Mouse (Mus musculus): ENCODE measurements around the gene Ube2n. TPM values are rescaled to one million over a fixed set of nuclear protein-coding genes. Genes with fewer than 3 reads are reported as not detected.

The Ube2n gene
- polyA plus RNA-seq, 1 experiment from 2014 or later, result 167 TPM

- no peak overlapping the region for H3K4me3 ChIP-seq (ENCODE audit: low read depth, low read length)
- 85% methylated on average over 11 of the region's 11 CpGs for WGBS
- no peak overlapping the region for H3K4me2 ChIP-seq (replicated peaks; ENCODE audit: low read depth)
- no peak overlapping the region for H3K9ac ChIP-seq (ENCODE audit: low read depth, low read length)
- no peaks in the 10 kb centered on the region for H3K9me3 ChIP-seq (ENCODE audit: control insufficient read depth)
- ATAC-seq, result no peak
- H3K27ac ChIP-seq (ENCODE audit: low read depth, low read length), result no peak overlapping the region
- H3K27me3 ChIP-seq (replicated peaks; ENCODE audit: control insufficient read depth, insufficient read depth, low read length), result no peaks in the 10 kb centered on the region
- peaks cover 1% of the 10 kb centered on the region; the same call in 1 of the 2 replicates for H3K36me3 ChIP-seq (ENCODE audit: control insufficient read depth, insufficient read depth)
- H3K4me1 ChIP-seq (replicated peaks; ENCODE audit: control insufficient read depth, insufficient read depth, low read length), result no peaks in the 10 kb centered on the region
- no peak for TF ChIP-seq CTCF (IDR thresholded peaks at IDR 0.05; ENCODE audit: low read depth)
Observed at GRCm38 (mm10) chr10:95477516-95477915, 37.4 kb upstream of the Ube2n start.

- H3K4me1 ChIP-seq (replicated peaks; ENCODE audit: control insufficient read depth, insufficient read depth, low read length), result no peaks in the 10 kb centered on the region
- WGBS, result 71% methylated on average over 2 of the region's 2 CpGs
- no peak for ATAC-seq
- TF ChIP-seq CTCF (IDR thresholded peaks at IDR 0.05; ENCODE audit: low read depth), result peak; percentile 70
- H3K4me2 ChIP-seq (replicated peaks; ENCODE audit: low read depth), result no peak overlapping the region
- H3K9me3 ChIP-seq (ENCODE audit: control insufficient read depth), result no peaks in the 10 kb centered on the region
- no peak overlapping the region for H3K4me3 ChIP-seq (ENCODE audit: low read depth, low read length)
- no peak overlapping the region for H3K27ac ChIP-seq (ENCODE audit: low read depth, low read length)
- no peak overlapping the region for H3K9ac ChIP-seq (ENCODE audit: low read depth, low read length)
- peaks cover 89% of the 10 kb centered on the region for H3K36me3 ChIP-seq (ENCODE audit: control insufficient read depth, insufficient read depth)
- no peaks in the 10 kb centered on the region for H3K27me3 ChIP-seq (replicated peaks; ENCODE audit: control insufficient read depth, insufficient read depth, low read length)
Observed at GRCm38 (mm10) chr10:95489653-95490052, 25.3 kb upstream of the Ube2n start.

GRCm38 (mm10) chr10:95494268-95494667 lies 20.7 kb upstream of the Ube2n start:
- TF ChIP-seq CTCF (IDR thresholded peaks at IDR 0.05; ENCODE audit: low read depth), result no peak
- ATAC-seq, result no peak
- no peak overlapping the region for H3K27ac ChIP-seq (ENCODE audit: low read depth, low read length)
- peaks cover 71% of the 10 kb centered on the region for H3K36me3 ChIP-seq (ENCODE audit: control insufficient read depth, insufficient read depth)
- H3K4me2 ChIP-seq (replicated peaks; ENCODE audit: low read depth), result no peak overlapping the region
- H3K9me3 ChIP-seq (ENCODE audit: control insufficient read depth), result no peaks in the 10 kb centered on the region
- no peak overlapping the region for H3K4me3 ChIP-seq (ENCODE audit: low read depth, low read length)
- WGBS, result 93% methylated on average over 5 of the region's 5 CpGs
- H3K9ac ChIP-seq (ENCODE audit: low read depth, low read length), result no peak overlapping the region
- H3K4me1 ChIP-seq (replicated peaks; ENCODE audit: control insufficient read depth, insufficient read depth, low read length), result no peaks in the 10 kb centered on the region
- no peaks in the 10 kb centered on the region for H3K27me3 ChIP-seq (replicated peaks; ENCODE audit: control insufficient read depth, insufficient read depth, low read length)

- no peaks in the 10 kb centered on the region for H3K9me3 ChIP-seq (ENCODE audit: control insufficient read depth)
- peaks cover 9% of the 10 kb centered on the region; the same call in 1 of the 2 replicates for H3K36me3 ChIP-seq (ENCODE audit: control insufficient read depth, insufficient read depth)
- H3K27ac ChIP-seq (ENCODE audit: low read depth, low read length), result peak overlapping the region; percentile 60; the same call in 1 of the 2 replicates
- ATAC-seq, result no peak
- no peaks in the 10 kb centered on the region; the same call in 1 of the 2 replicates for H3K4me1 ChIP-seq (replicated peaks; ENCODE audit: control insufficient read depth, insufficient read depth, low read length)
- H3K4me2 ChIP-seq (replicated peaks; ENCODE audit: low read depth), result peak overlapping the region; percentile 59
- no peaks in the 10 kb centered on the region for H3K27me3 ChIP-seq (replicated peaks; ENCODE audit: control insufficient read depth, insufficient read depth, low read length)
- peak overlapping the region; percentile 63 for H3K4me3 ChIP-seq (ENCODE audit: low read depth, low read length)
- peak overlapping the region; percentile 48 for H3K9ac ChIP-seq (ENCODE audit: low read depth, low read length)
- TF ChIP-seq CTCF (IDR thresholded peaks at IDR 0.05; ENCODE audit: low read depth), result no peak
- WGBS, result 2% methylated on average over 7 of the region's 7 CpGs
Observed at GRCm38 (mm10) chr10:95501033-95501432, 13.9 kb upstream of the Ube2n start.

- Histone ChIP-seq H3K4me3 (ENCODE audit: low read depth, low read length) (peak within 1 kb of the TSS; percentile 63), H3K4me2 (replicated peaks; ENCODE audit: low read depth) (peak within 1 kb of the TSS; percentile 59), H3K27ac (ENCODE audit: low read depth, low read length) (peak within 1 kb of the TSS; percentile 60), H3K36me3 (ENCODE audit: control insufficient read depth, insufficient read depth) (peaks cover 8% of the 10 kb centered on the region; the same call in 1 of the 2 replicates), H3K4me1 (replicated peaks; ENCODE audit: control insufficient read depth, insufficient read depth, low read length) (no peaks in the 10 kb centered on the region; the same call in 1 of the 2 replicates), H3K9me3 (ENCODE audit: control insufficient read depth) (no peaks in the 10 kb centered on the region), H3K9ac (ENCODE audit: low read depth, low read length) (peak within 1 kb of the TSS; percentile 48), H3K27me3 (replicated peaks; ENCODE audit: control insufficient read depth, insufficient read depth, low read length) (no peaks in the 10 kb centered on the region)
- under 1% methylated on average over 35 of the region's 35 CpGs for WGBS
- no peak for TF ChIP-seq CTCF (IDR thresholded peaks at IDR 0.05; ENCODE audit: low read depth)
- ATAC-seq, result peak; percentile 87
Observed at GRCm38 (mm10) chr10:95501463-95502081, 13.4 kb upstream of the Ube2n start, which contains the start of gene Mrpl42. Gene Mrpl42 (minus strand): TSS chr10:95501940.

- no peaks in the 10 kb centered on the region for H3K9me3 ChIP-seq (ENCODE audit: control insufficient read depth)
- no peak overlapping the region for H3K27ac ChIP-seq (ENCODE audit: low read depth, low read length)
- no peak overlapping the region for H3K9ac ChIP-seq (ENCODE audit: low read depth, low read length)
- no peaks in the 10 kb centered on the region for H3K27me3 ChIP-seq (replicated peaks; ENCODE audit: control insufficient read depth, insufficient read depth, low read length)
- TF ChIP-seq CTCF (IDR thresholded peaks at IDR 0.05; ENCODE audit: low read depth), result no peak
- 88% methylated on average over 14 of the region's 14 CpGs for WGBS
- no peak for ATAC-seq
- H3K4me3 ChIP-seq (ENCODE audit: low read depth, low read length), result no peak overlapping the region
- no peaks in the 10 kb centered on the region for H3K36me3 ChIP-seq (ENCODE audit: control insufficient read depth, insufficient read depth)
- H3K4me1 ChIP-seq (replicated peaks; ENCODE audit: control insufficient read depth, insufficient read depth, low read length), result no peaks in the 10 kb centered on the region; the same call in 1 of the 2 replicates
- H3K4me2 ChIP-seq (replicated peaks; ENCODE audit: low read depth), result no peak overlapping the region
Observed at GRCm38 (mm10) chr10:95503443-95504235, 11.3 kb upstream of the Ube2n start.
